Mouse (Mus musculus) intestine, postnatal 0 days (tissue): ENCODE measurements around the gene Dock11. TPM values are rescaled to one million over a fixed set of nuclear protein-coding genes. Genes with fewer than 3 reads are reported as not detected.
A peak's percentile ranks its signal among the peaks of the same experiment; 100 is the strongest.

ENCODE experiments used
- ATAC-seq: fragments of 200-750 bp; cut with Nextera tagmentation; 2 replicates; pipeline ENCODE4 v1.8.0; 2017; ENCODE audit warnings: mild to moderate bottlenecking, moderate TSS enrichment, moderate library complexity
- H3K27ac ChIP-seq: fragments of 300-500 bp; sonication (generic); 2 replicates; pipeline ENCODE4 v1.5.1; 2014; ENCODE audit warnings: mild to moderate bottlenecking, low read depth, low read length, moderate library complexity
- H3K27me3 ChIP-seq: fragments of 300-500 bp; sonication (generic); replicated peaks from 2 replicates; pipeline ENCODE4 v1.6.1; 2014; ENCODE audit warnings: low read length, mixed read lengths; ENCODE audit not compliant: control insufficient read depth, insufficient read depth
- H3K36me3 ChIP-seq: fragments of 300-500 bp; sonication (generic); 2 replicates; pipeline ENCODE4 v1.6.1; 2014; ENCODE audit warnings: mild to moderate bottlenecking, moderate library complexity; ENCODE audit not compliant: control insufficient read depth, insufficient read depth
- H3K4me1 ChIP-seq: fragments of 300-500 bp; sonication (generic); replicated peaks from 2 replicates; pipeline ENCODE4 v1.6.1; 2014; ENCODE audit warnings: antibody characterized with exemption, low read length, mixed read lengths; ENCODE audit not compliant: control insufficient read depth, insufficient read depth
- H3K4me2 ChIP-seq: fragments of 300-500 bp; sonication (generic); replicated peaks from 2 replicates; pipeline ENCODE4 v1.6.1; 2014; ENCODE audit warnings: low read depth, mild to moderate bottlenecking, moderate library complexity
- H3K4me3 ChIP-seq: fragments of 300-500 bp; sonication (generic); 2 replicates; pipeline ENCODE4 v1.5.1; 2014; ENCODE audit warnings: low read depth, low read length
- H3K9ac ChIP-seq: fragments of 300-500 bp; sonication (generic); 2 replicates; pipeline ENCODE4 v1.6.1; 2014; ENCODE audit warnings: mild to moderate bottlenecking, low read depth, low read length
- H3K9me3 ChIP-seq: fragments of 300-500 bp; sonication (generic); 2 replicates; pipeline ENCODE4 v1.6.1; 2016; ENCODE audit warnings: mixed run types; ENCODE audit not compliant: control insufficient read depth
- CTCF ChIP-seq: sonication (generic); IDR thresholded peaks from 2 replicates; pipeline ENCODE4 v1.5.1; 2016; ENCODE audit warnings: low read depth, mild to moderate bottlenecking, control low read depth, antibody characterized with exemption, moderate library complexity
- WGBS: fragments of 180-500 bp; shearing (Covaris S2); extraction: QIAGEN DNeasy Blood & Tissue Kit; methylation state at CpG from one replicate; pipeline ENCODE4 v1.1.7; 2014; 5-methylcytosine and 5-hydroxymethylcytosine counted together
- polyA plus RNA-seq: library from polyadenylated mRNA; unstranded; fragments of >200 nt; fragmentation: Nextera tagmentation; extraction: Ambion mirVana; gene quantifications from 2 replicates; pipeline ENCODE4 v1.2.1, GENCODE M21; 2015

Dock11 gene
- polyA plus RNA-seq, 1 experiment from 2014 or later: 3.2 TPM

GRCm38 (mm10) chrX:35997793-35998419, 109.3 kb downstream of the Dock11 start:
- H3K36me3 ChIP-seq: no peaks in the 10 kb centered on the region
- H3K4me1 ChIP-seq: no peaks in the 10 kb centered on the region
- WGBS: 55% methylated on average over 5 of the region's 5 CpGs
- ATAC-seq: no peak
- H3K27ac ChIP-seq: no peak overlapping the region
- H3K9me3 ChIP-seq: no peaks in the 10 kb centered on the region
- no peaks in the 10 kb centered on the region for H3K27me3 ChIP-seq
- TF ChIP-seq CTCF: no peak
- H3K4me3 ChIP-seq: no peak overlapping the region
- H3K4me2 ChIP-seq: no peak overlapping the region
- no peak overlapping the region for H3K9ac ChIP-seq

GRCm38 (mm10) chrX:36025651-36026050, 137.0 kb downstream of the Dock11 start:
- Histone ChIP-seq H3K4me1 (no peaks in the 10 kb centered on the region), H3K36me3 (no peaks in the 10 kb centered on the region), H3K27me3 (no peaks in the 10 kb centered on the region), H3K9ac (no peak overlapping the region), H3K4me3 (no peak overlapping the region), H3K9me3 (no peaks in the 10 kb centered on the region), H3K4me2 (no peak overlapping the region), H3K27ac (no peak overlapping the region)
- ATAC-seq: no peak
- TF ChIP-seq CTCF: no peak
- WGBS: 83% methylated on average over 17 of the region's 17 CpGs

GRCm38 (mm10) chrX:36031113-36031512, 142.5 kb downstream of the Dock11 start:
- peak; percentile 95 for ATAC-seq
- WGBS: 49% methylated on average over 5 of the region's 5 CpGs
- H3K4me2 ChIP-seq: no peak overlapping the region
- H3K27ac ChIP-seq: no peak overlapping the region
- H3K4me1 ChIP-seq: no peaks in the 10 kb centered on the region
- no peak for TF ChIP-seq CTCF
- no peaks in the 10 kb centered on the region for H3K27me3 ChIP-seq
- H3K9me3 ChIP-seq: no peaks in the 10 kb centered on the region
- H3K9ac ChIP-seq: no peak overlapping the region
- H3K4me3 ChIP-seq: no peak overlapping the region
- no peaks in the 10 kb centered on the region for H3K36me3 ChIP-seq

- H3K27ac ChIP-seq: no peak overlapping the region
- no peak for TF ChIP-seq CTCF
Observed at GRCm38 (mm10) chrX:36034045-36034444, 145.4 kb downstream of the Dock11 start.

GRCm38 (mm10) chrX:36045731-36046130, 157.1 kb downstream of the Dock11 start:
- WGBS: 75% methylated on average over 4 of the region's 4 CpGs
- TF ChIP-seq CTCF: no peak
- H3K4me2 ChIP-seq: no peak overlapping the region
- H3K36me3 ChIP-seq: no peaks in the 10 kb centered on the region
- ATAC-seq: no peak
- no peaks in the 10 kb centered on the region for H3K9me3 ChIP-seq
- no peaks in the 10 kb centered on the region for H3K4me1 ChIP-seq
- no peak overlapping the region for H3K27ac ChIP-seq
- H3K27me3 ChIP-seq: no peaks in the 10 kb centered on the region
- H3K4me3 ChIP-seq: no peak overlapping the region
- no peak overlapping the region for H3K9ac ChIP-seq

More at GRCm38 (mm10) chrX:36034045-36034444, 145.4 kb downstream of the Dock11 start:
- Histone ChIP-seq H3K9ac (no peak overlapping the region), H3K27me3 (no peaks in the 10 kb centered on the region), H3K4me2 (no peak overlapping the region), H3K9me3 (no peaks in the 10 kb centered on the region), H3K36me3 (no peaks in the 10 kb centered on the region), H3K4me1 (no peaks in the 10 kb centered on the region), H3K4me3 (no peak overlapping the region)
- ATAC-seq: no peak
- 86% methylated on average over 8 of the region's 8 CpGs for WGBS

DNA sequence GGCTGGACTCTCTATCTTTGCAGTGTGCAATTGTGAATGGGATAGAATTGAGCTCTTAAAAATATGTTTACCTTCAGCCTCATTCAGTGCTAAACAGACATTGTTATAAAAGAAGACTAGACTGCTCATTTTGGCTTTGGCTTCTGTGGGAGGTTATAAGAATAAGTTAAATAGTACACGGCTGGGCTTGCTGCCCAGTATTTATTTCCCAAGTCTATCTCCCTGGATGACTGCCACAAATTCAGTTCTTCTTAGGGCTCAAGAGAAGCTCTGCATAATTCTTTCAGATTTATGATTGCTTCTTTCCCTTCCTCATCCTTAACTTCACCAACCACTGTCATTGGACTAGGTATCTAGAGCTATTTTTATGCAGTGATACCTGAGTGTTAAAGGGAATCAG, 158.8 kb downstream of the Dock11 start:
- Histone ChIP-seq H3K27ac (no peak overlapping the region), H3K4me3 (no peak overlapping the region), H3K27me3 (no peaks in the 10 kb centered on the region), H3K4me2 (no peak overlapping the region), H3K4me1 (no peaks in the 10 kb centered on the region), H3K9me3 (no peaks in the 10 kb centered on the region), H3K9ac (no peak overlapping the region), H3K36me3 (no peaks in the 10 kb centered on the region)
- no peak for TF ChIP-seq CTCF
- WGBS: 59% methylated on average over 1 of the region's 1 CpGs
- ATAC-seq: no peak

DNA sequence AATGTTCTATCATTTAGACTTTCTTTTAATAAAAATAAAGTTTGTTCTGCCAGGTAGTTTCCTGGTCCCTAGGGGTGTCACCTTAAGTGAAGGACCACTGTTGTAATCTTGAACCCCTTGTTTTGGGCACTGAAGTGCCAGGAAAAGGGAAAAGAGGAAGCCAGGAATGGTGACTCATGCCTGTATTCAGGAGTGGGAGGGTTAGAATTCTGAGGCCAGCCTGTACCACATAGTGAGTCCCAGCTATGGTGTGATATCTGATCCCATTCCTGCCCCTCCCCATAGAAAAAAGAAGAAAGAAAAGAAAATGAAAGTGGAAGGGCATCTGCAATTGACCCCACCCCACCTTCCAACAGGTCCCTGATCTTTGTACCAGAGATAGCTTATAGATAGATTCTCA, 161.7 kb downstream of the Dock11 start:
- H3K9me3 ChIP-seq: no peaks in the 10 kb centered on the region
- peak; percentile 25; the same call in 1 of the 2 replicates for ATAC-seq
- H3K27ac ChIP-seq: no peak overlapping the region
- H3K4me1 ChIP-seq: no peaks in the 10 kb centered on the region
- no peaks in the 10 kb centered on the region for H3K27me3 ChIP-seq
- no peak overlapping the region for H3K9ac ChIP-seq
- H3K4me3 ChIP-seq: no peak overlapping the region
- no peaks in the 10 kb centered on the region for H3K36me3 ChIP-seq
- no peak overlapping the region for H3K4me2 ChIP-seq
- no peak for TF ChIP-seq CTCF
